Mouse (Mus musculus) embryonic fibroblast, embryonic 13.5 days (primary cell): ENCODE results near the gene Igfbp6.
A peak's percentile ranks its signal among the peaks of the same experiment; 100 is the strongest.

Experiments
- CTCF ChIP-seq: IDR thresholded peaks from 2 replicates; pipeline ENCODE4 v1.5.1; 2011; ENCODE audit warnings: mild to moderate bottlenecking, control low read depth, low read length, moderate library complexity, borderline replicate concordance; ENCODE audit not compliant: insufficient read depth
- POLR2A ChIP-seq: IDR thresholded peaks from 2 replicates; pipeline ENCODE4 v1.6.1; 2011; ENCODE audit warnings: low read depth, mild to moderate bottlenecking, control low read depth, low read length, moderate library complexity

DNA sequence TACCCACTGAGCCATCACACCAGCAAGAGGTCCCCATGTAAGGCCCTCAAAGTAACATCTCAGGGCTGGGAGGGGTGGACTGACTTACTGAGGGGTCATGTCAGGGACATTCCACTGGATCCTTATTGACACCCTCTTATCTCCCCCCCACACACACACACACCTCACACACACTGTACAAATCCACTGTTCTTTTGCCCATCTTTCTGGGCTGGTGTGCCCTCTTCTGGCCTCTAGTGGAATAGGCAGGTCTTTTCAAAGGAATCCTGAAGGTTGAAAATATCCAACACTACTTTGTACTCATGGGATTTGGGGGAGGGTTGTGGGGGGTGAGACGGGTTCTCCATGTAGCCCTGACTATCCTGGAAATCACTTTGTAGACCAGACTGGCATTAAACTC is 2.7 kb downstream of the Igfbp6 start:
- peak; percentile 40; the same call in 1 of the 2 replicates for TF ChIP-seq CTCF
- no peak for TF ChIP-seq POLR2A
